Mouse (Mus musculus): ENCODE measurements around the gene Mrps21. TPM values are rescaled to one million over a fixed set of nuclear protein-coding genes. Genes with fewer than 3 reads are reported as not detected.

Gene Mrps21
- polyA plus RNA-seq, 1 experiment: 51.8 TPM

GRCm38 (mm10) chr3:95905146-95905939 lies 34.0 kb upstream of the Mrps21 start:
- peaks cover 21% of the 10 kb centered on the region for H3K27me3 ChIP-seq (ENCODE audit: control insufficient read depth, insufficient read depth, low read length)
- H3K36me3 ChIP-seq (ENCODE audit: control insufficient read depth, insufficient read depth, low read length): no peaks in the 10 kb centered on the region
- peaks cover 3% of the 10 kb centered on the region for H3K4me1 ChIP-seq (ENCODE audit: control insufficient read depth, insufficient read depth, insufficient read length, low read length)
- TF ChIP-seq POLR2A (IDR thresholded peaks at IDR 0.05; ENCODE audit: low read depth, low read length): no peak
- TF ChIP-seq CTCF (IDR thresholded peaks at IDR 0.05; ENCODE audit: extremely low read depth, insufficient read length, insufficient replicate concordance, low read depth, low read length): no peak
- peak overlapping the region; percentile 12 for H3K4me3 ChIP-seq (ENCODE audit: low read depth, low read length)
- H3K27ac ChIP-seq (ENCODE audit: insufficient read depth, low read depth, low read length): no peak overlapping the region
- 2% methylated on average over 18 of the region's 18 CpGs for WGBS

DNA sequence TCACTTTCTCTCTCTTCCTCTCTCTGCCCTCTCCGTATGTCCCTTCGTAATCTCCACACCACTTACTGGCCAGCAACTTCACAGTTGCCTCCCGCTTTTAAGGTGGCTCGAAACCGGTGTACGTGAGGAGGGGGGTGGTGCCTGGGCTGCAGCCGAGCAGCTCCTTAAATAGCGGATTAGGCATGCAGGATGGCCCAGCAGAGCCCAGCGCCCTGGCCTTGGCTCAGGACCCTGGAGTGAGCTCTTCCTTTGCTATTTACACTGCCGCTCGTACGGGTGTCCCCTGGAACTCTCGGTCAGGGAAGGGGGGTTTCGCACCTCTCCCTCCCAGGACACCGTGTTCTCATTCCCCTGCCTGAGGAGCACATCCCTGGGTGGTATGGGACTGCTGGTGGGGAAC lies 33.2 kb upstream of the Mrps21 start, which contains the start of gene Car14:
Car14 (minus strand) TSS at position 124 of the 400 bp plus-strand sequence.
- Histone ChIP-seq H3K4me3 (ENCODE audit: low read depth, low read length) (peak within 1 kb of the TSS; percentile 12), H3K36me3 (ENCODE audit: control insufficient read depth, insufficient read depth, low read length) (no peaks in the 10 kb centered on the region), H3K27ac (ENCODE audit: insufficient read depth, low read depth, low read length) (no peak within 1 kb of the TSS), H3K4me1 (ENCODE audit: control insufficient read depth, insufficient read depth, insufficient read length, low read length) (peaks cover 3% of the 10 kb centered on the region), H3K27me3 (ENCODE audit: control insufficient read depth, insufficient read depth, low read length) (peaks cover 21% of the 10 kb centered on the region)
- WGBS: 4% methylated on average over 15 of the region's 15 CpGs
- no peak for TF ChIP-seq POLR2A (IDR thresholded peaks at IDR 0.05; ENCODE audit: low read depth, low read length)
- TF ChIP-seq CTCF (IDR thresholded peaks at IDR 0.05; ENCODE audit: extremely low read depth, insufficient read length, insufficient replicate concordance, low read depth, low read length): no peak

GRCm38 (mm10) chr3:95903753-95904502 lies 32.6 kb upstream of the Mrps21 start:
- 20% methylated on average over 15 of the region's 15 CpGs for WGBS
- H3K4me3 ChIP-seq (ENCODE audit: low read depth, low read length): no peak overlapping the region

GRCm38 (mm10) chr3:95902643-95903042 lies 31.3 kb upstream of the Mrps21 start:
- H3K4me3 ChIP-seq (ENCODE audit: low read depth, low read length): no peak overlapping the region
- H3K27ac ChIP-seq (ENCODE audit: insufficient read depth, low read depth, low read length): no peak overlapping the region
- H3K36me3 ChIP-seq (ENCODE audit: control insufficient read depth, insufficient read depth, low read length): no peaks in the 10 kb centered on the region
- 50% methylated on average over 6 of the region's 6 CpGs for WGBS
- peaks cover 21% of the 10 kb centered on the region for H3K27me3 ChIP-seq (ENCODE audit: control insufficient read depth, insufficient read depth, low read length)
- no peak for TF ChIP-seq POLR2A (IDR thresholded peaks at IDR 0.05; ENCODE audit: low read depth, low read length)
- TF ChIP-seq CTCF (IDR thresholded peaks at IDR 0.05; ENCODE audit: extremely low read depth, insufficient read length, insufficient replicate concordance, low read depth, low read length): no peak
- H3K4me1 ChIP-seq (ENCODE audit: control insufficient read depth, insufficient read depth, insufficient read length, low read length): peaks cover 3% of the 10 kb centered on the region

More at GRCm38 (mm10) chr3:95903753-95904502, 32.6 kb upstream of the Mrps21 start:
- H3K4me1 ChIP-seq (ENCODE audit: control insufficient read depth, insufficient read depth, insufficient read length, low read length): peaks cover 3% of the 10 kb centered on the region
- H3K36me3 ChIP-seq (ENCODE audit: control insufficient read depth, insufficient read depth, low read length): no peaks in the 10 kb centered on the region
- H3K27ac ChIP-seq (ENCODE audit: insufficient read depth, low read depth, low read length): no peak overlapping the region
- peaks cover 21% of the 10 kb centered on the region for H3K27me3 ChIP-seq (ENCODE audit: control insufficient read depth, insufficient read depth, low read length)
- TF ChIP-seq POLR2A (IDR thresholded peaks at IDR 0.05; ENCODE audit: low read depth, low read length) (no peak), CTCF (IDR thresholded peaks at IDR 0.05; ENCODE audit: extremely low read depth, insufficient read length, insufficient replicate concordance, low read depth, low read length) (no peak)

DNA sequence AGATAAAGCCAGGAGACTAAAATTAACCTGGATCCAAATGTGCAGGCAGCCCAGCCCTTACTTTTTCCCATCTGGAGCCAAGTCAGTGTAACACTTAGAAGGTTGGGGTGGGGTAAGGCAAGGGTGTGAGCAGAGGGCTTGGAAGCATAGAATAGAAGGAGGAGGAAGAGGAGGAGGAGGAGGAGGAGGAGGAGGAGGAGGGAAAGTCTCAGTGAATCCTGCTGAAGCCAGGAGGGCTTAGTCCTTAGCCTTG lies 31.0 kb upstream of the Mrps21 start:
- Histone ChIP-seq H3K4me1 (ENCODE audit: control insufficient read depth, insufficient read depth, insufficient read length, low read length) (peaks cover 3% of the 10 kb centered on the region), H3K36me3 (ENCODE audit: control insufficient read depth, insufficient read depth, low read length) (peaks cover 2% of the 10 kb centered on the region; the same call in 1 of the 2 replicates), H3K4me3 (ENCODE audit: low read depth, low read length) (no peak overlapping the region)

DNA sequence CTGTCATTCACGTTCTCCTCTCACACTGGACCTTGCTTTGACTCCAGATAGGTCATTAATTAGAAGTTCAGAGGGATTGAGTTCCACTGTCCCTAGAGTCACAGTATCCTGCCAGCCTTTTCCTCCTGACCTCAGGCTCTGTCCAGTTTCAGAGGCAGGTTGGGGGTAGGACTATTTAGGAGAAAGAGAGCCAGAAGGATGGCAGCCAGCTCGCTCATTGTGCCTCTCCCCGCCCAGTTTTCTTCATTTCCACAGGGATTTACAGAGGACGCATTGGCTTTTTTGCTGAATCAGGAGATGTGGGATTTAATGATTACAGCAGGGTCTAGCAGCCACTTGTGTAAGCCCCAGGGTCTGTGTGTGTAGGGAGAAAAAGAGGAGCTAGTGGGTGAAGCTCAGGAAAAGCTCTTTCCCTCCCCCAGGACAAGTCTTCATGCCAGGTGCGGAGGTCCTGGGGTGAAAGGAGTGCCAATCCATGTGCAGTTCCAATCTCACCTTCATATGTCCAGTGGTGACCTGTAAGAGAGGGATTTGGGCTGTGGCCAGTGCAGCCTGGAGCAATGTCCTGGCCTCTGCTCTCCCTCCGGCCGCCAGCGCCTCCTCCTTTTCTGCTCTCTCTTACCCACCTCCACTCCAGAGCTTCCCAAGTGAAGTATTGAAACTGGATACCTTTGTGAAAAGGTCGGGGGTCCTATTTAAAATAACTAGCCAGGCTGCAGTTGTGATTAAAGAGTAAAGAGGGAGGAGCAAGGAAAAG lies 30.5 kb upstream of the Mrps21 start:
- peaks cover 3% of the 10 kb centered on the region; the same call in 1 of the 2 replicates for H3K36me3 ChIP-seq (ENCODE audit: control insufficient read depth, insufficient read depth, low read length)
- H3K27ac ChIP-seq (ENCODE audit: insufficient read depth, low read depth, low read length): no peak overlapping the region
- WGBS: 68% methylated on average over 9 of the region's 9 CpGs
- peaks cover 21% of the 10 kb centered on the region for H3K27me3 ChIP-seq (ENCODE audit: control insufficient read depth, insufficient read depth, low read length)
- no peak for TF ChIP-seq CTCF (IDR thresholded peaks at IDR 0.05; ENCODE audit: extremely low read depth, insufficient read length, insufficient replicate concordance, low read depth, low read length)
- TF ChIP-seq POLR2A (IDR thresholded peaks at IDR 0.05; ENCODE audit: low read depth, low read length): no peak
- peaks cover 3% of the 10 kb centered on the region for H3K4me1 ChIP-seq (ENCODE audit: control insufficient read depth, insufficient read depth, insufficient read length, low read length)
- H3K4me3 ChIP-seq (ENCODE audit: low read depth, low read length): no peak overlapping the region

More for the DNA sequence above, 31.0 kb upstream of the Mrps21 start:
- no peak overlapping the region for H3K27ac ChIP-seq (ENCODE audit: insufficient read depth, low read depth, low read length)
- TF ChIP-seq POLR2A (IDR thresholded peaks at IDR 0.05; ENCODE audit: low read depth, low read length): no peak
- no peak for TF ChIP-seq CTCF (IDR thresholded peaks at IDR 0.05; ENCODE audit: extremely low read depth, insufficient read length, insufficient replicate concordance, low read depth, low read length)
- H3K27me3 ChIP-seq (ENCODE audit: control insufficient read depth, insufficient read depth, low read length): peaks cover 21% of the 10 kb centered on the region

All from small intestine, adult 2 months (tissue).